Mouse (Mus musculus) kidney, embryonic 15.5 days (tissue): ENCODE measurements around the gene Plin3. TPM values are rescaled to one million over a fixed set of nuclear protein-coding genes. Genes with fewer than 3 reads are reported as not detected.

Experiments used
- microRNA counts: library from miRNA; unstranded; fragments of <30 nt; microRNA quantifications from one replicate; lab custom pipeline; 2016
- microRNA-seq: library from miRNA; unstranded; fragments of <30 nt; microRNA quantifications from one replicate; pipeline ENCODE4, GENCODE M21; 2016
- polyA plus RNA-seq: library from polyadenylated mRNA; unstranded; fragments of >200 nt; fragmentation: Nextera tagmentation; extraction: Ambion mirVana; gene quantifications from 2 replicates; pipeline ENCODE4 v1.2.1, GENCODE M21; 2015

Plin3 gene
- polyA plus RNA-seq, 1 experiment from 2014 or later = 77.4 TPM

MicroRNA genes within 50 kb of the gene (microRNA counts, 519-probe panel; counts per million panel counts)
- microRNA mmu-miR-7b (lab: Ali Mortazavi, UCI) = 2,683 counts per million, percentile 61 among the panel's probes with 10 or more counts

Small RNA genes lying within 50 kb of the gene (microRNA-seq; reads per million reads assigned to microRNA genes)
- 44.0 reads per million, percentile 48 among the genes with 10 or more reads in this experiment for gene Mir7b

Other genes with a start within 250 kb of the Plin3 start
- 42.2 and 45.6 TPM in 2 replicates for gene Ubxn6, start 217.8 kb downstream of the Plin3 start, polyA plus RNA-seq
- gene Hdgfl2, start 213.2 kb downstream of the Plin3 start, polyA plus RNA-seq = 123 and 141 TPM in 2 replicates
- 0.08 and 0.12 TPM in 2 replicates for gene Plin4, start 183.1 kb downstream of the Plin3 start, polyA plus RNA-seq
- 1.5 and 1.9 TPM in 2 replicates for gene Plin5, start 175.3 kb downstream of the Plin3 start, polyA plus RNA-seq
- 0.39 and 0.53 TPM in 2 replicates for gene Lrg1, start 170.9 kb downstream of the Plin3 start, polyA plus RNA-seq
- 1.5 TPM in 2 replicates for gene Sema6b, start 152.5 kb downstream of the Plin3 start, polyA plus RNA-seq
- gene Tnfaip8l1, start 130.4 kb downstream of the Plin3 start, polyA plus RNA-seq = 11.6 and 11.9 TPM in 2 replicates
- gene Mydgf, start 109.0 kb downstream of the Plin3 start, polyA plus RNA-seq = 90.7 and 96.4 TPM in 2 replicates
- 38.9 and 43.8 TPM in 2 replicates for gene Dpp9, start 74.0 kb downstream of the Plin3 start, polyA plus RNA-seq
- gene Fem1a, start 36.1 kb downstream of the Plin3 start, polyA plus RNA-seq = 13.1 TPM in 2 replicates
- gene Ticam1, start 16.1 kb downstream of the Plin3 start, polyA plus RNA-seq = 6.0 and 6.2 TPM in 2 replicates
- gene Arrdc5, start 7.4 kb upstream of the Plin3 start, polyA plus RNA-seq = 0.31 TPM in 1 of 2 replicates, not detected in the other
- gene Uhrf1, start 10.4 kb upstream of the Plin3 start, polyA plus RNA-seq = 162 and 175 TPM in 2 replicates
- gene Kdm4b, start 33.2 kb upstream of the Plin3 start, polyA plus RNA-seq = 32.3 and 34.3 TPM in 2 replicates
- 81.5 and 95.6 TPM in 2 replicates for gene Ptprs, start 183.6 kb upstream of the Plin3 start, polyA plus RNA-seq
- gene Znrf4, start 219.6 kb upstream of the Plin3 start, polyA plus RNA-seq = not detected in 2 replicates